Mouse (Mus musculus) heart, adult 2 months (tissue): ENCODE results near the gene C130074G19Rik. TPM values are rescaled to one million over a fixed set of nuclear protein-coding genes. Genes with fewer than 3 reads are reported as not detected.

Source experiments
- DNase-seq, 2 experiments: peaks; one replicate each; pipeline ENCODE4 v3.0.0; 2021
- H3K27ac ChIP-seq: fragments of 200-600 bp; 2 replicates; pipeline ENCODE4 v1.8.1; 2022
- H3K27me3 ChIP-seq: fragments of 200-500 bp; 2 replicates; pipeline ENCODE4 v1.6.1; 2012; ENCODE audit warnings: mild to moderate bottlenecking, low read length, inconsistent platforms, mixed read lengths; ENCODE audit not compliant: control insufficient read depth, insufficient read depth
- H3K36me3 ChIP-seq: fragments of 200-500 bp; 2 replicates; pipeline ENCODE4 v1.6.1; 2012; ENCODE audit warnings: low read length, inconsistent platforms; ENCODE audit not compliant: control insufficient read depth, insufficient read depth
- H3K4me1 ChIP-seq: fragments of 200-500 bp; 2 replicates; pipeline ENCODE4 v1.6.1; 2011; ENCODE audit warnings: low read length; ENCODE audit not compliant: control insufficient read depth, insufficient read depth
- H3K4me3 ChIP-seq: fragments of 200-600 bp; 2 replicates; pipeline ENCODE4 v1.8.1; 2022
- H3K79me2 ChIP-seq: fragments of 200-500 bp; replicated peaks from 2 replicates; pipeline ENCODE4 v1.6.1; 2012; ENCODE audit warnings: mild to moderate bottlenecking, inconsistent platforms, low read length, moderate library complexity, mixed read lengths; ENCODE audit not compliant: control insufficient read depth, insufficient read depth
- H3K9ac ChIP-seq: fragments of 200-500 bp; 2 replicates; pipeline ENCODE4 v1.6.1; 2012; ENCODE audit warnings: low read depth, mild to moderate bottlenecking, control low read depth, inconsistent platforms, low read length, mixed read lengths
- CTCF ChIP-seq: fragments of 200-600 bp; IDR thresholded peaks from 2 replicates; pipeline ENCODE4 v1.8.1; 2022; ENCODE audit warnings: antibody characterized with exemption, mild to moderate bottlenecking, moderate library complexity
- EP300 ChIP-seq: fragments of 200-500 bp; IDR thresholded peaks from 2 replicates; pipeline ENCODE4 v1.6.1; 2011; ENCODE audit warnings: low read depth, low read length, control low read depth; ENCODE audit not compliant: insufficient read depth
- POLR2A ChIP-seq: fragments of 200-500 bp; IDR thresholded peaks from 2 replicates; pipeline ENCODE4 v1.6.1; 2011; ENCODE audit warnings: mild to moderate bottlenecking, low read depth, low read length, control low read depth; ENCODE audit not compliant: insufficient read depth
- WGBS: fragments of 180-500 bp; shearing (Covaris S2); methylation state at CpG from one replicate; pipeline ENCODE4 v1.1.7; 2018; 5-methylcytosine and 5-hydroxymethylcytosine counted together
- intact Hi-C: fragments of 180-260 bp; cut with DNase I; formaldehyde crosslinking; loops from one replicate; pipeline ENCODE4 v1.15.1; 2025
- polyA plus RNA-seq: library from polyadenylated mRNA; depleted of rRNA; stranded (reverse); fragments of >200 nt; gene quantifications from 2 replicates; pipeline ENCODE4 v1.2.3, GENCODE M21; 2012
- total RNA-seq, 2 experiments: library from RNA; stranded (reverse); gene quantifications; 2 replicates each; pipeline ENCODE4 v1.2.3; 2021

Gene C130074G19Rik
- total and polyA plus RNA-seq, 3 experiments, result 7.3 to 18.8 (median 13.5) TPM

DNA sequence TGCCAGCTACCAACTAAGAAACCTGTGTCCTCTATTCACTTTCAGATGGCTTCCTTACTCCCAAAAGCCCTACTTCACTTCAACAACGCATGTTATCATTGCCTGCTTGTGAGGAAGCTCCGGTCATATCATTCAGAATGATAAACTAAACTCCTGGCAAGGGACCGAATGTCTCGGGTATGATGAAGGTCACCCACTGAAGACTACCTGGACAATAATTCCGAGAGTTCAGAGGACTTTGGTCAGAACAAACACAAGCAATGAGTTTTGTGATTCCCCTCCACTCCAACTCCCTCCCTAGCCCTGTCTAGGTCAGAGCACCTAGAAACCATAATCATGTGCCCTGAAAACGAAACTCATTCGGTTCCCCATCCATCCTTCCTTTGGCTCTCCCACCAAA is 1.2 kb downstream of the C130074G19Rik start:
- peaks cover 1% of the 10 kb centered on the region; the same call in 1 of the 2 replicates for H3K4me1 ChIP-seq
- no peaks in the 10 kb centered on the region for H3K36me3 ChIP-seq
- peak overlapping the region; percentile 81 for H3K9ac ChIP-seq
- H3K27ac ChIP-seq, result peak overlapping the region; percentile 90
- intact Hi-C loops, result loop anchor here (1.0 kb wide), 1 partner anchor 29 kb away; no protein-coding TSS in a partner anchor
- TF ChIP-seq POLR2A (no peak), EP300 (no peak), CTCF (no peak)
- DNase-seq, result no peak
- H3K4me3 ChIP-seq, result peak overlapping the region; percentile 61
- WGBS, result 37% methylated on average over 7 of the region's 7 CpGs
- H3K27me3 ChIP-seq, result no peaks in the 10 kb centered on the region; the same call in 1 of the 2 replicates
- H3K79me2 ChIP-seq, result no peaks in the 10 kb centered on the region

DNA sequence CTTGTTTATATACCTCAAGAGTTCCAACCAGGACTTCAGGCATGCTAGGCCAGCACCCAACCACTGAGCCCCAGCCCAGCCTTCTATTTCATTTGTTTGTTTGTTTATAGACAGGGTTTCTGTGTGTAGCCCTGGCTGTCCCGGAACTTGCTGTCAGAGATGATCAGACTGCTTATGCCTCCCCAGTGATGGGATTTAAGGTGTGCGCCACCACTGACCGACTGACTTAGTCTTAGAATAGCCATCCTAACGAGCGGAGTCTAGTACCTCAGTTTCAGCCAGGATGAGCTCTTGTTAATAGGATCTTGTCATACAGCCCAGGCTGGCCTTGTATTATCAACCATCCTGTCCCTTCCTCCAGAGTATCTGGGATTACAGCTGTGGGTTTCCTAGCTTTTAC is 1.8 kb downstream of the C130074G19Rik start:
- peaks cover 1% of the 10 kb centered on the region; the same call in 1 of the 2 replicates for H3K4me1 ChIP-seq
- intact Hi-C loops, result no loop called here
- TF ChIP-seq POLR2A (no peak), CTCF (no peak), EP300 (no peak)
- peak overlapping the region; percentile 90 for H3K27ac ChIP-seq
- H3K9ac ChIP-seq, result peak overlapping the region; percentile 26
- WGBS, result 56% methylated on average over 5 of the region's 5 CpGs
- H3K79me2 ChIP-seq, result no peaks in the 10 kb centered on the region
- no peaks in the 10 kb centered on the region for H3K36me3 ChIP-seq
- peak overlapping the region; percentile 61 for H3K4me3 ChIP-seq
- no peak for DNase-seq
- H3K27me3 ChIP-seq, result no peaks in the 10 kb centered on the region; the same call in 1 of the 2 replicates

DNA sequence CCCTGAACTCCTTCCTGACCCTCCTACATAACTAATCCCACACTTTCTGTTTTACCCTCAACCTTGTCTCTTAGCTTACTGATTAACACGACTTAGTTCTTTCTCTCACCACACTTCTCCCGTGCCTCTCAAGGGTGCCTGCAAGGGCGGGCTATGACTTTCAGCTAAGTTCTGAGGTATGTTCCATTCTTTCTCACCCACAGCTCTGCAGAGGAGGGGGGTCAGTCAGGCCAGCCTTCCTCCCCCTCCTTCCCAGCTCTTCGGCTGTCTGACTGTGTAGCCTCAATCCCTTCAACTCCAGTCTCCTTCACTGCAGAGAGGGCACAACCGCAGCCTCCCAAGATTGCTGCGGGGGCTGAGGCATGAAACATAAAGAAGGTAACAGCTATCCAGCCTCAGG is 4.2 kb downstream of the C130074G19Rik start:
- H3K27ac ChIP-seq, result no peak overlapping the region
- no peaks in the 10 kb centered on the region for H3K79me2 ChIP-seq
- no peaks in the 10 kb centered on the region for H3K36me3 ChIP-seq
- H3K9ac ChIP-seq, result no peak overlapping the region
- H3K27me3 ChIP-seq, result no peaks in the 10 kb centered on the region; the same call in 1 of the 2 replicates
- TF ChIP-seq EP300, result no peak
- TF ChIP-seq POLR2A, result no peak
- no peak for TF ChIP-seq CTCF
- intact Hi-C loops, result no loop called here
- H3K4me3 ChIP-seq, result peak overlapping the region; percentile 23
- 86% methylated on average over 6 of the region's 6 CpGs for WGBS
- no peak for DNase-seq
- peaks cover 4% of the 10 kb centered on the region; the same call in 1 of the 2 replicates for H3K4me1 ChIP-seq

DNA sequence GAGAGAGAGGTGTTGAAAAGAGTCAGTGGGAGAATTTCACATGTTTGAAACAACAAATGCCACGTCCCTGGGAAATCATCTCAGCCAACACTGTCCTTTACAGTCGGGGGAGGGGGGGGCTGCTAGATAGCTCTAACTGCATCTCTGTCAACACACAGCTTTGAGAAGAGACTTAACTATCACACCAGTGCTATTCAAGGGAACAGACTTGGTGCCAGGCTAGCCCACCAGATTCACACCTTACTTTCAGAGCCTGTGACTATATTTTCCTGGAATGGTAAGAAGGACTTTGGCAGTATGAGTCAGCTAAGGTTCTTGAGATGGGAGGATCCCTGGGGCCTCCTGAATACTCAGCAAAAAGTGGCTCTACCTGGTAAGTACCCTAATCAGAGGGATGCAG is 5.7 kb downstream of the C130074G19Rik start:
- TF ChIP-seq EP300 (no peak), CTCF (no peak), POLR2A (no peak)
- Histone ChIP-seq H3K9ac (no peak overlapping the region), H3K27me3 (no peaks in the 10 kb centered on the region; the same call in 1 of the 2 replicates), H3K36me3 (no peaks in the 10 kb centered on the region), H3K27ac (no peak overlapping the region), H3K79me2 (no peaks in the 10 kb centered on the region), H3K4me3 (no peak overlapping the region), H3K4me1 (peaks cover 6% of the 10 kb centered on the region)
- no peak for DNase-seq
- intact Hi-C loops, result no loop called here
- WGBS, result 50% methylated on average over 2 of the region's 2 CpGs

DNA sequence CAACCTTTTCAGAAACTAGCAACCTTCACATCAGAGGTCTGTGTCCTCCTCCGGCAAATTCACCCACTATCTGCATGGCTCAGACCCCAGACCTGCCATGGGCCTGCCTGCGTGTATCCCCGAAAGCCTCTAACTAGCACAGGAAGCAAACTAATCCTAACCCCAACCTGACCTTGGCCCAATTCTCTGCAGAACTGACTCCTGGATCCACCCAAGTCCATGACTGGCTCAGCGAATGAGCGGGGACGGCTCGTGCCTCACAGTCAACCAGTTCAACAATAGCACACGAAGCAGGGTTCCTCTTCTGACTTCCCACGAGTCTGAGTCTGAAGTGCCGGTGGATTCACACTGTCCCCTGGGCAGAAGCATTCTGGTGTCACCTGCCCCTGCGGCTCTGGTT is 9.1 kb downstream of the C130074G19Rik start:
- no peak for TF ChIP-seq EP300
- no peak for TF ChIP-seq POLR2A
- TF ChIP-seq CTCF, result no peak
- Histone ChIP-seq H3K9ac (no peak overlapping the region; the same call in 1 of the 2 replicates), H3K4me3 (no peak overlapping the region), H3K27me3 (no peaks in the 10 kb centered on the region), H3K27ac (no peak overlapping the region), H3K4me1 (peaks cover 13% of the 10 kb centered on the region), H3K36me3 (no peaks in the 10 kb centered on the region), H3K79me2 (no peaks in the 10 kb centered on the region)
- 80% methylated on average over 11 of the region's 11 CpGs for WGBS
- intact Hi-C loops, result no loop called here
- DNase-seq, result no peak

DNA sequence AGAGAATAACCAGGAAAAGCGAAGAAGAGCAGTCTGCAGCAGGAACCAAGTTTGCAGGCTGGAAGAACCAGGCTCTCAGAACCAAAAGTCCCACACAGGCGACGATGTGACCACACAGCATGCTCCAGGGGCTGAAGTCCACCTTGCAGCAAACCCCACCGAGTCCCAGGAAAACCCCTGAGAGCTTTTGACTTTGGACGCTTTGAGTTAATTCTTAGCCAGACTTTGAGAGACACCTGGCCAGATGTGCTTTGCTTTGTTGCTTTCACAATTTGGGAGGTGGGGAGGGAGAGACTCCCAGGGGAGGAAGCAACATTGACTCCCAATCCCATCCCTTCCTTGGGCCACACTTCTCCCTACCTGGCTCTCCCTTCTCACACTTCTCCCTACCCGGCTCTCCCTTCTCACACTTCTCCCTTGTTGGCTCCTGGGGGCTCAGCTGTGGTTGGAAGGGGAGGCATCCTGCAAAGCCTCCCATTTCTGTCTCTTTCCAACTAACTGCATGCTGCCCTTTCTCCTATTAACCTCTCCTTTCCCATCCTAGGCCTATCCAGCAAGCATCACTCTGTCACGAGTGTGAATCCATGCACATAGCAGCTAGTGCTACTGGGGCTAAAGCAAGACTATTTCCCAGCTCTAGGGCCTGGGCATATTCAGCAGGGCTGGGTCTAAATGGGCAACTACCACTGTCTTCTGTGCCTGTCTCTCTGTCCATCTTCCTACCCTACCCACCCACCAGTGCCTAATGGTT is 10.8 kb downstream of the C130074G19Rik start:
- WGBS, result 60% methylated on average over 7 of the region's 7 CpGs
- Histone ChIP-seq H3K79me2 (no peaks in the 10 kb centered on the region), H3K9ac (no peak overlapping the region), H3K36me3 (no peaks in the 10 kb centered on the region), H3K27ac (peak overlapping the region; percentile 16), H3K4me1 (peaks cover 11% of the 10 kb centered on the region), H3K4me3 (no peak overlapping the region), H3K27me3 (no peaks in the 10 kb centered on the region)
- DNase-seq, result no peak
- TF ChIP-seq CTCF, result no peak
- TF ChIP-seq EP300, result no peak
- no peak for TF ChIP-seq POLR2A
- intact Hi-C loops, result no loop called here
